Mouse (Mus musculus): ENCODE measurements around the gene Spag7.

GRCm38 (mm10) chr11:70671333-70672047 is 2.3 kb upstream of the Spag7 start:
- TF ChIP-seq CTCF (IDR thresholded peaks at IDR 0.05; ENCODE audit: control insufficient read depth, insufficient read depth, insufficient replicate concordance, low read depth, low read length) = no peak
- no peak for TF ChIP-seq POLR2A (IDR thresholded peaks at IDR 0.05; ENCODE audit: control insufficient read depth, low read depth, low read length)
